Mouse (Mus musculus): ENCODE measurements at regions not wholly inside any gene's neighbourhood (a gene's known extent, or its start where the extent isn't known, plus 50 kb on each side); places are given as distances from the start of the nearest gene placed in this dataset.

DNA sequence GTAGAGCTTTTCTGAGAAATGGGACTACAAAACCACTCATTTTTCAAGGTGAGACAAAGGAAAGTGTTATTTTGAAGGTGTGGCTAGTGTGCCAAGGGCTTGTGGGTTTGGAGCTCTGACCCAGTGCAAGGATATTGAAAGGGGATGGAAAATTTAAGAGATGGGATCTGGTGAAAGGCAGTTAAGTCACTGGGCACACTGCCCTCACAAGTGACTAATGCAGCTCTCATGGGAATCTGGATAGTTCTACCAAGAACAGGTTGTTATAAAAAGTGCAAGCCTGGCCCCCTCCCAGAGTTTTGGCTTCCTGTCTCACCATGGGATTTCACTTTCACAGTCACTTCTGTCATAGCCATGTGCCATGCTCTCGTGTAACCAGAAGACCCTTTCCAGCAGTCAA lies 360.1 kb downstream of the Lpin1 start:
- TF ChIP-seq GATA4 (IDR thresholded peaks at IDR 0.05; ENCODE audit: insufficient replicate concordance, low read length): no peak

DNA sequence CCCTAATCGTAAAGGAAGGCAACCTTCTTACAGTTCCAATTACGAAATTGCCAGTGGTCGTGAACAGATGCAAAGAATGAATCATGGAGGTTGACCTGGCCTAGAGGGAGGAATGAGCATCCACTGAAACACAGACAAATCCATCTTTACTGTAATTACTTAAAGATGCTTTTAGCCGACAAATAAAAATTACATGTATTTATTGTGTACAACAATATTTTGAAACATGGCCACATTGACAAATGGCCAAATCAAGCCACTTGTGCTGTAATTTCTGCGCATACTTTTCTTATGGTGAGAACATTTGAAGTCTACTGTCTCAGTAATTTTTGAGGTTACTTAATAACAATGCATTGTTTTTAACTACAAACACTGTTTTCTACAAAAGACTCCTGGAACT lies 360.7 kb downstream of the Lpin1 start:
- no peak for TF ChIP-seq GATA4 (IDR thresholded peaks at IDR 0.05; ENCODE audit: insufficient replicate concordance, low read length)

DNA sequence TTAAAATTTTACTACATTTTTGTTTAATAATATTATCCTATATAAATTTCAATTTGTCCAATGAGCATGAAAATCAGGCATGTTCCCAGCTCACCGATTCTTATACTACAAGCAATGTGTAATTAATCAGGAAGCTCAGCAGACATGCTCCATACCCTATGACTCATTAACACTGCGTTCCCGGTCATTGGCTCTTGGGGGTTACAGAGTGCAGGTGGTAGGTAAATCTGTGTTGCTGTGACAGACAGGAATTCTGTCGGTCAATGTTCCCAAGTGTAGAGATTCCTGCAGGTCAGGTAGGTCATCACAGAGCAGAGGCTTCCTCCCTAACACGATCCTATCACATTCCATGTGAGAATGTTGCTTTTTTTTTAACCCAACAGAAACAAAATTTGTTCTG lies 371.0 kb downstream of the Lpin1 start:
- no peak for TF ChIP-seq GATA4 (IDR thresholded peaks at IDR 0.05; ENCODE audit: insufficient replicate concordance, low read length)

DNA sequence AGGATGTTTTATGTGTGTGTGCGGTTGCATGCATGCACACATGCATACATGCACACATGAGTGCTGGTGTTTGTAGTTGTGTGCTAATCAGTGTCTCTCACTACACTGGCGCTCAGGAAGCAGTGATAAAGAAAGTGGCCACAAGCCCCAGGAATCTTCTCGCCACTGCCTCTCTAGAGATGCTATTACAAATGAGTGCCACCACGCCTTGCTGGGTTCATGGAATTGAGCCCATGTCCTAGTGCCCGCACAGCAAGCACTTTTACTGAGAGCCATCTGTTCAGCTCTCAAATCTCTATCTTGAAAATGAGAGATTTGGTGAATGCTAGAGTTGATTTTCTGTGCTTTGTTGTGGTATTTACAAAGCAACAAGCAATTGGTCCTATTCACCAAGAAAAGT lies 373.3 kb downstream of the Lpin1 start:
- no peak for TF ChIP-seq GATA4 (IDR thresholded peaks at IDR 0.05; ENCODE audit: insufficient replicate concordance, low read length)

DNA sequence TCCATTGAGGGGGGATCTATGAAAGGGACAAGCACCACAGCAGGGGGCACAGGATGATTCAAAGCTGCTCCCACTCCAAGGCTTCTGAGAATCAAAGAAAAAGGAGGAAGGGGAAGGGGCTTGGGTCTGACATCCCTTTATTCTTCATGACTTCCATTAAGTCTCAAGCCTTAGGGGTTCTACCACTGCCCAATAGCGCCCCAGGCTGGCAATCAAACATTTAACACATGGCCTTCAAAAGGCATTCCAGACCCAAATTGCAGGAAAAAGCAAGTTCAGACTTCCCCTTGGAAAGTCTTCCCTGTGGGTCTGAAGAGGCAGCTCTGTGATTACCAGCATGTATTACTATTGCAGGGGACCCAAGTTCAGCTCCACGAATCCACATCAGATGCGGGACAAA lies 377.2 kb downstream of the Lpin1 start:
- no peak for TF ChIP-seq GATA4 (IDR thresholded peaks at IDR 0.05; ENCODE audit: insufficient replicate concordance, low read length)

DNA sequence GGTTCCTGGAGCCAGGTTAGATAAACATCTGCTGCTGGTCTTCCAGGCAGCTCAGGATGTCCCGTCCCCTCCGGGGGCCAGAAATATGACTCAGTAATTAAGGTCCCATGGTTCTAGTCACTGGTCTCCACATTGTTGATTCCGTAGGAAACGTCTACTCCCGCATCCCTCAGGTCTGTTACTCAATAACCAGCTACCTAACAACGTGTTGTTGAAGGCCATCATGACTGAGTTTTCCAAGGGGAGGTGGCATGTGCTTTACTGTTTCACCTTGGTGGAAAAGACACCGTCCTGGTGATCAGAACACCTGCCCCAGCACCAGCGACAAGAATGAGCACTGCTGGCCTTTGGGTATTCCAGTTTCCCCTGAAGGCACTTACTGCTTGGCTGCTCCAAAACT lies 377.9 kb downstream of the Lpin1 start:
- TF ChIP-seq GATA4 (IDR thresholded peaks at IDR 0.05; ENCODE audit: insufficient replicate concordance, low read length): no peak

DNA sequence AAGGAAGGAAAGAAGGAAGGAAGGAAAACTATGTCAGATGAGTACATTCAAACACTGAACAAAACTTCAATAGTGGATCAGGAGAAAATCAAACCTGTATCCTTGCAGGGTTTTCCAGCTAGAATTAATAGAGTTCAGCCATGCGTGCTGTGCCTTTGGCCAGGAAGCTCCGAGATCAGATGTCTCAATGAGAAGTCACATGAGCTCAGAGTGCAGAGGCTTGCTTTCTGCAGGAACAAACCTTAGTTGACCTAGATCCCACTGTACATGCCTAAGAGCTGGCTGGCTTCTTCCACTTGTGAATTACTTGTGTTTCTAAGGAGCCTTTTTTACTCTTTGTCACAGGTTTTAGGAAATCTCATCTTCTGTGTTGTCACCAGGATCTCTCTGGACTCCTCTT lies 378.7 kb downstream of the Lpin1 start:
- no peak for TF ChIP-seq GATA4 (IDR thresholded peaks at IDR 0.05; ENCODE audit: insufficient replicate concordance, low read length)

DNA sequence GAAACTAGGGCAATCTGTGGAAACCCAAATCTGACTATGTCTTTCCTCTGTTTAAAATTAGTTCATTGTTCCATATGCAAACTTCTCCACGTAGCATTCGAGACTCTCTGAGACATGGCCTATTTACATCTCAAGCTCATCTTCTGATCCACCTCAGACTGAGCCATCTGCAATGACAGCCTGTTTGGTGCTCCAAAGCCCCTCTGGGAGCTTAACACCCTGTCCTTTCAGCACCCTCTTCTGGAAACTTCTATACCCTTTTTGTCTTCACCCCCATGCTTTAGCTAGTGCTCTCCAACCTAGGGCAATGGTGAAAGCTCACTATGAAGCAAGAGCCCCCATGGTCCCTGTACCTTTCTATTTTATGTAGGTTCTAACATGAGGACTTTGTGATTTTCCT lies 379.7 kb downstream of the Lpin1 start:
- TF ChIP-seq GATA4 (IDR thresholded peaks at IDR 0.05; ENCODE audit: insufficient replicate concordance, low read length): no peak

DNA sequence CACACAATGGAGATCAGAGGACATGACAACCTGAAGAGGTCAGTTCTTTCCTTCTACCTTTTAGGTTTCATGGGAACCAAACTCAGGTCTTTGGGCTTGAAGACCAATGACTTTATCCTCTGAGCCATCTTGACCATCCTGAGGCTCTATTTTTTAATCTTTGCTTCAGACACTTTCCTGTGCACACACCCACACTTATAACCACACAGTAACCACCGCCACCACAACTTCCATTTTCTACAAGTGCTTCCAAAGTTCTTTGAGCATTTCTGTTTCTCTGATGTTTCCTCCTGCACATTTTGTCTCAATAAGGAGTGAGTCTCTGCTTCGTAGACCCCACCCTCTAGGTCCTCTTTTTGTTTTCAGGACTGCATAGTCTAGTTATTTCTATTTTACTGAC lies 385.3 kb downstream of the Lpin1 start:
- TF ChIP-seq GATA4 (IDR thresholded peaks at IDR 0.05; ENCODE audit: insufficient replicate concordance, low read length): no peak

DNA sequence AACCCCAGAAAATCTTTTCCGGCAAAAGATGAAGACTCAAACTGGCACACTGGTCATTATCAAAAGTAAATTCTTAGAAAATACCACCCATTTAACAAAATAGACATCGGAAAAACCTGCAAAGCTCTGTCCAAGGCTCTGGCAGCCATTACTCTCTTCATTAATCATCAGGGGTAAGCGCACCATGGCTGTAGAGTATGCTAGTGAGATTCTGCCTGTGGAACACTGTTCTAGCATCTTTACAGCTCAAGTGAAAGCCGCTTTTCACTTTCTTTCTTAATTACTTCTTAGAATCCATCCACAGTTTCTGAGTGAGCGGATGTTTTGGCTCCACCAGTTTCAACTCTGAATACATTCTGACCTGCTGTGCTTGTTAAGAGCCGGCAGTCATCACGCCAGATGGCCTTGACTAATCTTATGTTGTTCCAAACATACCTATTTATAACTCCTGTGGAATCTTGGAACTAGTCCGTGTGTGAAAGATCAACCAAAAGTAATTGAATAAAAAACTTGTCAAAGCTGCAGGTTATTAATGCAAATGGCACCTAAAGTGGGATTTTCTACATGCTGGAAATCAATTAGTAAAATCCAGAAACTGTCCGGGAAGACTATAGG lies 387.8 kb downstream of the Lpin1 start:
- TF ChIP-seq GATA4 (IDR thresholded peaks at IDR 0.05; ENCODE audit: insufficient replicate concordance, low read length): no peak

DNA sequence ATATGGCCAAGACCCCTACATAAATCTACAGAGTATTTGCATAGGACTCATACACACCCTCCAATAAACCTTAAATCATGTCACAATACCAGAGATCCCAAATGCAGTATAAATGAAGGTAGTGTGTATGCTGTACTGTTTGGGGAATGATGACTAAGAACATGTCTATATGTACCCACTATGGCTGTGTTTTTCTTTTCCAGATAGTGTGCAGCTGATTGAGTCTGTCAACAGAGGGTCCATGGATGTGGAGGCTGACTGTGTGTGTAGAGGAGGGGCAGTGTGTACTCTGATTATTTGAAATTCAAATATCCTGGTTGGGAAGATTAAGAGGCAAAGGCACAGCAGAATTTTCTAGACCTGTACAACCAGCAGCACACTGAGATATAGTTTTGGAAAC lies 388.6 kb downstream of the Lpin1 start:
- TF ChIP-seq GATA4 (IDR thresholded peaks at IDR 0.05; ENCODE audit: insufficient replicate concordance, low read length): no peak

DNA sequence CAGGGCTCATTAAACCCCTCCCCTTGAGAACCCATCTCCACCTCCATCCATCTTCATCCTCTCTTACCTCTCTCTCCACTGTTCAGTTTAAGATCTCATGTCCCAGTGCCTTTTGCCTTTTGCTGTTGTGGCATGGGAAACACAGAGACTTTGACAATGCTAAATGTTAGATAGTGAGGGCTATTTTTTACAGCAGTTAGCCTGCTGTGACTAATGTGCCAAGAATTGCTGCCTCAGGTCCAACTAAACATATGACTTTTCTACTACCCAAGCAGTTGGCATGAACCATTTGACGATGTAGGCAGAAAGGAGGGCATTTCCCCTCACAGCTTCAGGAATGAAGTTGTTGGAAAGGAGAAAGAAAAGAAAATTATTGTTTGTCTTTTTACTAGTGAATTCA lies 389.6 kb downstream of the Lpin1 start:
- TF ChIP-seq GATA4 (IDR thresholded peaks at IDR 0.05; ENCODE audit: insufficient replicate concordance, low read length): no peak

DNA sequence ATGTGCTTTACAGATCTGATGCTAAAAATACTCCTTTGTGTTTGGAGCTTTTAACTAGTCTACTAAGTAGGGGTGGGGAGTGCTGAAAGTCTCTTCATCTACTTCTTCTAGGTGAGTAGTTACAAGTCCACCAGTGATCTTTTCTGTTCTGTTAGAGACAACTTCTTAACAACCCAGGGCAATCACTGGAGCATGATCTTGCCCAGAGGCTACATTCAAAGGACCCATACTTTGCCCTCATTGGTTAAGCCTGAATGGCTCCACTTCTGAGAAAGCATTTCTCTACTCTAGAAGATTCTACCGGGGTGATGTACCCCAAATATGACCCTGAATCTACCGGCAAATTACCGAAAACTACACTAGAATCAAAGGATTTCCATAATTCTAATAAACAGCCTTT lies 390.2 kb downstream of the Lpin1 start:
- no peak for TF ChIP-seq GATA4 (IDR thresholded peaks at IDR 0.05; ENCODE audit: insufficient replicate concordance, low read length)

DNA sequence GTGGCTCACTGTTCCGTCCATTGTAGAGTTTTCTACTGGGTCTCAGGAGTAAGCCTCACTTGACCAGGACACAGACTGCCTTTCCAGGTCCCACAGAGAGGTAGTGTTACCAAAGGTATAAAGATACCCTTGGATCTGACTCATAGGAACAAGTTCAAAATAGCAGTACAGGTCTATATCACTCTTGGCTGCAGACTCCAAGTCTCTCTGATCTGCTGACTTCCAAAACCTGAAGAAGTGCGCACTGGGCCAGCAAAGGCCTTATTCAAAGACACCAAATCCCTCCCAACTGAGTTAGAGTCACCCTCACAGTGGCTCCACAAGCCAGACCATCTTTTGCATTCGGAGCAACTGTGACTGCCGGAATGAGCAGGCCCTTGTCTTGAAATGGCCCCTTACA lies 391.9 kb downstream of the Lpin1 start:
- TF ChIP-seq GATA4 (IDR thresholded peaks at IDR 0.05; ENCODE audit: insufficient replicate concordance, low read length): no peak

DNA sequence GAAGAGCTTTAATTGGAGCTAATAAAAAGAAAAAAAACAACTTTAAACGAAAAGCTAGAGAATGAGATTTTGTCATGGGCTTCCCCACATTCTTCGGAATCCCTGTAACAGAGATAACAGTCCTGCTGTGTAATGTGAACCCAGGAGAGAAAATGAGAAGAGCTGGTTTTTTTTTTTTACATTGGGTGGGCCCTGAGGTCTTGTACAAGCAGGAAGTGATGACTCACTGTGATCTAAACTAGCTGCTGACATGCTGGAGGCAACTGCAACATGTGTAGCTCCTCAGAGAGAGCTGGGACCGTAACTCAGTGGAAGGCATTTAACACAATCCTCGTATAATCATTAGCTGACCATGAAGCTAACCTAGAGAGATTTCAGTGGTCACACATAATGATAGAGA lies 393.8 kb upstream of the Trib2 start:
- TF ChIP-seq GATA4 (IDR thresholded peaks at IDR 0.05; ENCODE audit: insufficient replicate concordance, low read length): no peak

DNA sequence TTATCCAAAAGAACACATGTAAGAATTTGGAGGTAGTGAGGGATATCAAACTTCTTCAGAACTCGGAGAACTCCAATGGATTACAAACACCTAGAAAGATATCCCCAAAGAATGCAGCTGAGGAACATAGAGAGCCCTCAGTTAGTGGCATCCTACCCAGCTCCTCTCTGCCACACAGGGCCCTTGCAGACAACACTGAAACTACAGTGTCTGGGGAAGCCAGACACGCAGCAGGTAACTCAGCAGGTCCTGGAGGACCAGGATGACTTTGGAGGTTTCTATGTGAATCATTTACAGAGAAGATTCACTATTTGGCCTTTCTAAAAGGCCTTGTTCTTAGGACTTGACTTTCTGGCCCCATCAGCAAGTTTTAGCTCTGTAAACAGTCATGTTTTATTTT lies 393.4 kb upstream of the Trib2 start:
- no peak for TF ChIP-seq GATA4 (IDR thresholded peaks at IDR 0.05; ENCODE audit: insufficient replicate concordance, low read length)

DNA sequence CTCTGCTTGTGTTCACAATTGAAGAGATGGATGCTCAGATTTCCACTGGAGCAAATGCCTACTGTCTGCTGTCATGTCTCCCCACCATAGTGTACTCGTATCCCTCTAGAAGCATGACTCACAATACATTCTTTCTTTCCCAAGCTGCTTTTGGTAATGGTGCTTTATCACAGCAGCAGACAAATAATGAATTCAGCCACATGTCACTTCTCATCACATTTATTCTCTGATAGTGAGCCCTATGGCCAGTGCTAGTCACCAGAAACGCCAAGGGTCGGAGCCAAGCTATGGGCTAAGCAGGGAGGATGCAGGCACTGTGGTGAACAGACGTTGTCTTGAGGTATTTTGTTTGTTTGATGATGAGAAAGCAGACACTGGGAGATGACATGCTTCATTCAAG lies 388.2 kb upstream of the Trib2 start:
- TF ChIP-seq GATA4 (IDR thresholded peaks at IDR 0.05; ENCODE audit: insufficient replicate concordance, low read length): no peak

DNA sequence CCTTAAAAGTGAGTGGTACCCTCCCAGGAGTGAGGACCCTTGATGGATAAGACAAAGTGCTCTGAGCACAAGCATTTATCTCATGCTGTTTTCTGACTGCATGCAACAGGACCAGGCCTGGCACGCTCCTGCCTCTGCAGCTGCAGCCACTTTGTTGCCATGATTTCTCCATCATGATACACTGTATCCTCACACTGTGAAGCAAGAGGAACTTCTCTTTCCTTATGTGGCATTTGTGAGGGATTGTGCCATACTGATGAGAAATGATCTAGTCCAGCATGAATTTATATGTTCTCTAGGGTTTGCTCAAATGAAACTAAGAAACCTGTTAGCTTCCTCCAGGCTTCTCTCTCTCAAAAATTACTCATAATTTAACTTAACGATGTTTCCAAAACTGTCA lies 380.2 kb upstream of the Trib2 start:
- TF ChIP-seq GATA4 (IDR thresholded peaks at IDR 0.05; ENCODE audit: insufficient replicate concordance, low read length): no peak

Data from liver, adult (tissue).